Mouse (Mus musculus) hindbrain, postnatal 0 days (tissue): ENCODE measurements around the gene Micu1. TPM values are rescaled to one million over a fixed set of nuclear protein-coding genes. Genes with fewer than 3 reads are reported as not detected.

Source experiments
- ATAC-seq: fragments of 200-750 bp; cut with Nextera tagmentation; 2 replicates; pipeline ENCODE4 v1.8.0; 2017; ENCODE audit warnings: mild to moderate bottlenecking, moderate TSS enrichment, moderate library complexity
- DNase-seq: peaks from one replicate; pipeline ENCODE4 v3.0.0-alpha.2; 2015; ENCODE audit warnings: low spot score
- H3K27ac ChIP-seq: fragments of 300-500 bp; sonication (generic); 2 replicates; pipeline ENCODE4 v1.5.1; 2014; ENCODE audit warnings: mild to moderate bottlenecking
- H3K27me3 ChIP-seq: fragments of 300-500 bp; sonication (generic); 2 replicates; pipeline ENCODE4 v1.6.1; 2014; ENCODE audit warnings: low read length, mixed read lengths; ENCODE audit not compliant: insufficient read depth
- H3K36me3 ChIP-seq: fragments of 300-500 bp; sonication (generic); 2 replicates; pipeline ENCODE4 v1.6.1; 2014; ENCODE audit warnings: low read length, mixed read lengths; ENCODE audit not compliant: insufficient read depth
- H3K4me1 ChIP-seq: fragments of 300-500 bp; sonication (generic); 2 replicates; pipeline ENCODE4 v1.6.1; 2014; ENCODE audit warnings: antibody characterized with exemption, low read length, mixed read lengths; ENCODE audit not compliant: insufficient read depth
- H3K4me2 ChIP-seq: fragments of 300-500 bp; sonication (generic); 2 replicates; pipeline ENCODE4 v1.6.1; 2014; ENCODE audit warnings: low read depth, mild to moderate bottlenecking, low read length, moderate library complexity, mixed read lengths
- H3K4me3 ChIP-seq: fragments of 300-500 bp; sonication (generic); 2 replicates; pipeline ENCODE4 v1.5.1; 2014; ENCODE audit warnings: low read length
- H3K9ac ChIP-seq: fragments of 300-500 bp; sonication (generic); replicated peaks from 2 replicates; pipeline ENCODE4 v1.6.1; 2014; ENCODE audit warnings: mild to moderate bottlenecking, low read length, moderate library complexity, mixed read lengths
- H3K9me3 ChIP-seq: fragments of 300-500 bp; sonication (generic); 2 replicates; pipeline ENCODE4 v1.6.1; 2016; ENCODE audit warnings: low read length, mixed read lengths
- CTCF ChIP-seq: IDR thresholded peaks from 2 replicates; pipeline ENCODE4 v1.5.1; 2016; ENCODE audit warnings: antibody characterized with exemption, control low read depth, low read depth
- WGBS: fragments of 180-500 bp; shearing (Covaris S2); extraction: QIAGEN DNeasy Blood & Tissue Kit; methylation state at CpG from one replicate; pipeline ENCODE4 v1.1.7; 2014; 5-methylcytosine and 5-hydroxymethylcytosine counted together
- polyA plus RNA-seq: library from polyadenylated mRNA; unstranded; fragments of >200 nt; fragmentation: Nextera tagmentation; extraction: Ambion mirVana; gene quantifications from 2 replicates; pipeline ENCODE4 v1.2.1, GENCODE M21; 2015
- total RNA-seq: library from RNA; depleted of rRNA; stranded (reverse); fragments of >200 nt; gene quantifications from 2 replicates; pipeline ENCODE4 v1.2.3, GENCODE M21; 2014

Micu1 gene
- total and polyA plus RNA-seq, 2 experiments from 2014 or later = 73.4 to 74.9 TPM

DNA sequence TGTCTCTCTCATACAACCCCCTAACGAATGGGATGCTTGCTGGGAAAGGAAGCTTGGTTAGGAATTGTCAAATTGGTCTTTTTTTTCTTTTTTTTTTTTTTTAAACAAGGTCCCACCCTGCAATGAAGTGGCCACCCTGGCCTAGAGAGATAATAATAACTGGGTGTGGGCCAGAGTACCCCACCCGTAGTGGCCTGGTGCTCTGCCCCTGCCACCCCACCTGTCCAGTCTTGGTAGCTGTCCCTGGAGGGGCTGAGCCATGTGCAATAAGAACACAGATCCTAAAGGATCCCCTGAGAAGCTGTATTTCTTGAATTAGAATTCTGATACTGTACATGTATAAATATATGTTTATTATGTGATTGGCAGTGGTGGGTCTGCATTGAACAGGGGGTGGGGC is 196.7 kb downstream of the Micu1 start:
- DNase-seq (no peak), ATAC-seq (no peak)
- Histone ChIP-seq H3K36me3 (peaks cover 15% of the 10 kb centered on the region; the same call in 1 of the 2 replicates), H3K27me3 (no peaks in the 10 kb centered on the region), H3K27ac (peak overlapping the region; percentile 97), H3K4me1 (peaks cover 33% of the 10 kb centered on the region), H3K4me3 (no peak overlapping the region), H3K9me3 (no peaks in the 10 kb centered on the region), H3K4me2 (peak overlapping the region; percentile 21; the same call in 1 of the 2 replicates), H3K9ac (peak overlapping the region; percentile 30; the same call in 1 of the 2 replicates)
- WGBS = 12% methylated on average over 2 of the region's 2 CpGs
- no peak for TF ChIP-seq CTCF

DNA sequence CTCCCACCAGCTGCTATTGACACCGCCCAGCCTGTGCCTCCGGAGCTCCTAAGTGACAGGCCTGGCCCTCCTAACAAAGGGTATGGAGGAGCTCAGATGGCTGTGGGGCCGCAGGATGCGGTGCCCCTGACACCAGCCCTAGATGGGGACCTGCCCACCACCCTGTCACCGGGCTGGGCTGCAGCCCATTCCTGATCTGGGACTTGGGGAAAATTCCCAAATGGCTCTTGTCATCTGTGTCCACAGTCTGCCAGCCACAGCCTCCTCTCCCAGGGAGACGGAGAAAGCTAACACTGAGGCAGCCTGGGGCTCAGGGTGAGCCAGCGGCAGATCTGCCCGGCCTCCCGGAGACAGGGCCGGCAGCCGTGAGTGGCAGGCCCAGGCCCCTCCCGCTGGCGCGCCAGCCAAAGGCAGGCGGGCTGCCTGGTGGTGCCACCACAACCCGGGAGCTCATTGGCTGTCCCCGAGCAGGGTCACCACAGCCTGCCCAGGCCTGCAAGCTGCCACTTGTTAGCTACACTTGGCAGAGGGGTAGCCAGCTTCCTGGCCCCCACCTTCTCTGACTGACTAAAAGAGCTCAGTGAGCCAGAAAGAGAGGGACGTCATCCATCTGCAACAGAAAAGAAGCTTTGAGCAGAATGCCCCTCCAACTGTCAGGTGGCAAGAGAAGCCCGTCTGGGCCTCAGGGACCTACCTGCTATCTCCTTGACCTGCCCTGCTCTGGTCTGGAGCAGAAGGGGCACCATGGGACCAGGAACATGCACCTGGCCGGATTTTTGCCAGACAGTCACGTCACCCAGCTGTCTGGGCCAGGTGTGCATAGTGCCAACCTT is 197.3 kb downstream of the Micu1 start:
- peak overlapping the region; percentile 21; the same call in 1 of the 2 replicates for H3K4me2 ChIP-seq
- no peak overlapping the region for H3K4me3 ChIP-seq
- H3K36me3 ChIP-seq = peaks cover 12% of the 10 kb centered on the region; the same call in 1 of the 2 replicates
- H3K9me3 ChIP-seq = no peaks in the 10 kb centered on the region
- WGBS = 5% methylated on average over 21 of the region's 21 CpGs
- peaks cover 33% of the 10 kb centered on the region for H3K4me1 ChIP-seq
- H3K27me3 ChIP-seq = no peaks in the 10 kb centered on the region
- H3K27ac ChIP-seq = peak overlapping the region; percentile 97
- peak overlapping the region; percentile 30; the same call in 1 of the 2 replicates for H3K9ac ChIP-seq
- ATAC-seq (peak; percentile 94), DNase-seq (peak; percentile 95)
- TF ChIP-seq CTCF = no peak

DNA sequence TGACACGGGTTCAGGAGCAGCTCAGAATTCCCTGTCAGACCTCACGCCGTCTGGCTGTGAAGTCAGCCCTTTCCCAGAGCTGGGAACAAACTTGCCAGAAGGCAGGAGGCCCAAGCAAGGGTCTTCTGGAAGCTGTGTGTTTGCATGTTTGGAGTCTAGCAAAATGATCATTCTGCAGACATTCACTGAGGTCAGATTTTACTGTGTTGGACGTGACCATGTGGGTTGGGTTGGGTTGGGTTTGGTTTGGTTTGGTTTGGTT is 197.8 kb downstream of the Micu1 start:
- no peak for ATAC-seq
- Histone ChIP-seq H3K9ac (peak overlapping the region; percentile 30; the same call in 1 of the 2 replicates), H3K27ac (peak overlapping the region; percentile 97), H3K4me1 (peaks cover 33% of the 10 kb centered on the region), H3K4me2 (no peak overlapping the region), H3K36me3 (peaks cover 11% of the 10 kb centered on the region; the same call in 1 of the 2 replicates), H3K4me3 (no peak overlapping the region), H3K9me3 (no peaks in the 10 kb centered on the region), H3K27me3 (no peaks in the 10 kb centered on the region)
- DNase-seq = no peak
- TF ChIP-seq CTCF = no peak
- 19% methylated on average over 4 of the region's 4 CpGs for WGBS

DNA sequence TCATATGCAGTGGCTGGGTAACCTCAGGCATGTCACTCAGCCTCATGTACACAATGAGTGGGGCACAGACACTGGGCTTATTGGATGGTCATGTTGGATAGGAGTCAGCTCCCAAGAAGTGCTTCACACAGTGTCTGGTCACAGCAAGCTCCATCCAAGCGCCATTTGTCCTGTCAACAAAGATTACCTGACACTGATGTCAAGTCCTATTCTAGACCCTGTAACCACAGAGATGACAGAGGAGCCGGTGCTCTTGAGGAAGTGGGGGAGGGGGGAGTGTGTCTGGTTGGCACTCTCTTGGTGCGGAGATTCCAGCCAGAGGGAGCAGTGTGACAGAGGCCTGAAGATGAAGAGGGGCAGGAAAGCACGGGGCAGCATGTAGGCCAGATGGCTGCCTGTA is 198.7 kb downstream of the Micu1 start:
- peaks cover 33% of the 10 kb centered on the region for H3K4me1 ChIP-seq
- 40% methylated on average over 4 of the region's 4 CpGs for WGBS
- no peaks in the 10 kb centered on the region for H3K9me3 ChIP-seq
- no peak overlapping the region for H3K4me2 ChIP-seq
- H3K27ac ChIP-seq = peak overlapping the region; percentile 97; the same call in 1 of the 2 replicates
- H3K4me3 ChIP-seq = no peak overlapping the region
- H3K36me3 ChIP-seq = peaks cover 3% of the 10 kb centered on the region; the same call in 1 of the 2 replicates
- H3K9ac ChIP-seq = no peak overlapping the region
- DNase-seq (peak; percentile 65), ATAC-seq (no peak)
- no peaks in the 10 kb centered on the region for H3K27me3 ChIP-seq
- TF ChIP-seq CTCF = no peak; the same call in 1 of the 2 replicates

DNA sequence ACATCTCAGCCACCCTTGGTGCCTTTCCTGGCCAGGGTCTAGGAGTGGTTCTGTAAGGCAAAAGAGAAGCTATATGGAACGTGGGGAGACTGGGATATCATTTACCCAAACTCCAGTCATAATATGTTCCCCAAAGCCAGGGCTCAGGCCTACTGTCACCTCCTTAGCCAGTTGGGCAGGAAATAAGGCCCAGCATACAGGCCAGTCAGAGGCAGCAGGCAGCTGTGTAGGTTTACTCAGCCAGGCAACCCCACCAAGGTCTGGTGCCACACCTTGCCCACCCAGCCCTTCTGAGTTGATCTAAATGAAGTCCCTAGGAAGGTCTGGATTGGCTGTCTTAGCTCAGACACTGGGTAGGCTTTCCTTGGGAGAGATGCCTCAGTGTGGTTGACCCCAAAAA is 199.2 kb downstream of the Micu1 start:
- Histone ChIP-seq H3K9me3 (no peaks in the 10 kb centered on the region), H3K36me3 (no peaks in the 10 kb centered on the region; the same call in 1 of the 2 replicates), H3K4me2 (no peak overlapping the region), H3K4me1 (peaks cover 33% of the 10 kb centered on the region), H3K4me3 (no peak overlapping the region), H3K27me3 (no peaks in the 10 kb centered on the region), H3K9ac (no peak overlapping the region), H3K27ac (peak overlapping the region; percentile 97; the same call in 1 of the 2 replicates)
- DNase-seq = no peak
- no peak for ATAC-seq
- 94% methylated on average over 1 of the region's 1 CpGs for WGBS
- no peak for TF ChIP-seq CTCF

DNA sequence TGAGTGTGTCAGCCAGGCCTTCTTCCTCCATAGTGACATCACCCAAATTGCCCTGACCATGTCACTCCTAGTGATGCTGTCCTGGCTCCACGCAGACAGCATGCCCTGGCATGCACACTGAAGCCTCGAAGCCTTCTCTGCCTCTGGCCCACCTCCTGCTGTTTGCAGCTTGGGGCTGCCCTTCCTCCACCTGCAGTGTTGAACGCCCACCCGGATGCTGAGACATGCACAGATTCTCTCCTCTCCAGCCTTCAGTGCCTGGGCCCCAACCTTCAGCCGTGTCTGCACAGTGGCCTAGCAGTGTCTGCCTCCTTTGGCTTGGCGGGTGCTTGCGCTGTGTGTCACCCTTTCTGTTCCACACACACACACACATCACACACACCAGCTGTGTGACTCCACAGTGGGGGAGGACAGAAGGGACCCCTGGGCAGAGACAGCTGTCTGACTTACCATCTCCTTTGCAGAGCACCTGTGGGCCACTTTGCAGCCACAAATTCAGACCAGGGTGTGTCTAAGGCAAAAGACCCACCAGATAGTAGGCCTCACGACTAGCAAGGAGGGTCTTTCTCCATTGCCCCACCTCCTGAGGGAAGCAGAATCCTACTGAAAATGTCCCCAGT is 199.8 kb downstream of the Micu1 start:
- ATAC-seq (no peak), DNase-seq (no peak)
- Histone ChIP-seq H3K4me2 (no peak overlapping the region), H3K27ac (0 out of 2 replicates have a peak overlapping the region, but pooled peaks have one; percentile 15), H3K4me1 (peaks cover 29% of the 10 kb centered on the region), H3K4me3 (no peak overlapping the region), H3K36me3 (no peaks in the 10 kb centered on the region), H3K9me3 (no peaks in the 10 kb centered on the region), H3K9ac (no peak overlapping the region), H3K27me3 (no peaks in the 10 kb centered on the region)
- TF ChIP-seq CTCF = no peak
- 62% methylated on average over 8 of the region's 8 CpGs for WGBS

DNA sequence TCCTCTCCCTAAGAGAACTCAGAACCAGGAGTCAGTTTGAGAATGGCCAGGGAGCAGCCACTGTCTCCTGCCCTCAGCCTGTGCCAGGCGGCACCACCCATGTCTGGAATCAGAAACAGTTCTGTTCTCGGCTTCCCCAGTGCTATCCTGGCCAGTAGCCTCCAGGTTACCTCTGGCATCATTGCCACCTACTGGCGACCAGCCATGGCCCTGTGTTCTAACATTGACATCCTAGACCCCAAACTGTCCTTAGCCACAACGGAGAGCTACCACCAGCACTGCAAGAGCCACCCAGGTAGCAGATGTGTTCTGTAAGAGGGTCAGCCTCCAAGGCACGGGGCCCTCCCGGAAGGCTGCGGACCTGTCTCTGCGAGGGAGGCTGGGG is 200.3 kb downstream of the Micu1 start:
- H3K4me1 ChIP-seq = peaks cover 25% of the 10 kb centered on the region
- H3K9me3 ChIP-seq = no peaks in the 10 kb centered on the region
- H3K27me3 ChIP-seq = no peaks in the 10 kb centered on the region
- no peaks in the 10 kb centered on the region for H3K36me3 ChIP-seq
- H3K4me3 ChIP-seq = no peak overlapping the region
- DNase-seq (no peak), ATAC-seq (no peak)
- TF ChIP-seq CTCF = no peak
- 46% methylated on average over 8 of the region's 8 CpGs for WGBS
- no peak overlapping the region for H3K9ac ChIP-seq
- H3K4me2 ChIP-seq = no peak overlapping the region
- H3K27ac ChIP-seq = peak overlapping the region; percentile 15; the same call in 1 of the 2 replicates
